Mouse (Mus musculus): ENCODE data around the gene Taar4.

DNA sequence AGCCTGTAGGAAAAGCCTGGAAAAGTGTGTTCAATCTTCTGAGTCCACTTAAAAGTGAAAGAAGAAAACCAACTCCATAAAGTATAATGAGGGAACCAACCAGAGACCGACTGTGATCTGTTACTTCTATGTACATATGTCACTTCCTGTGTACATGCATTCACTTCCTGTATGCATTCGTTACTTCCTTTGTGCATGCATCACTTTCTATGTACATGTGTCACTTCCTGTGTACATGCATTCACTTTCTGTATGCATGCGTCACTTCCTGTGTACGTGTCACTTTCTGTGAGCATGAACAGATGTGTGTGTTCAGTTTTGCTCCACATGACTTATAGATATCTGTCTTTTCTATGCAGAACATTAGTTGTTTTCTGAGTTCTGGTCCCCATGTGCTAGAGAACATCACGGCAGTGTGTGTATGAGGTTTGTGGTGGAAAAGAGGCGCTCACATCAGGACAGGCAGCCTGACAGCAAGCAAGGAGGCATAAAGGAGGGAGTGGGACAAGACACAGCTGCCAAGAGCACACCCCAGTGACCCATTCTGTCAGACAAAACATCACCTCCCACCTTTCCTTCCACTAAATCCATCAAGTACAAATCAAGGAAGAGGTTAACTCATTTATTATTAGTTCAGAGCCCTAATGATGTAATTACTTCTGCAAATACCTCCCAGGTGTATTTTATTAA, 4.8 kb downstream of the Taar4 start:
- TF ChIP-seq CTCF (IDR thresholded peaks at IDR 0.05; ENCODE audit: low read depth, low read length) (no peak), POLR2A (IDR thresholded peaks at IDR 0.05; ENCODE audit: extremely low read depth, insufficient read depth, low read length) (no peak)
